Mouse (Mus musculus) left cerebral cortex, adult 8-10 months (tissue): Measurements from ENCODE around the gene Ptpn12. TPM values are rescaled to one million over a fixed set of nuclear protein-coding genes. Genes with fewer than 3 reads are reported as not detected.

Experiments
- DNase-seq, 2 experiments: peaks; one replicate each; pipeline ENCODE4 v3.0.0; 2022; ENCODE audit warnings: low spot score in 2 of 2
- total RNA-seq, 4 experiments: library from RNA; stranded (reverse); gene quantifications; 2 replicates each; pipeline ENCODE4 v1.2.4; 2022

The Ptpn12 gene
- 10 to 100 TPM; 33.5 to 42.5 (median 37.1) TPM for total RNA-seq

GRCm38 (mm10) chr5:21055820-21056531, at the start of gene Ptpn12:
Ptpn12 (minus strand) TSS chr5:21055911.
- peak; percentile 86 to 95 for DNase-seq

- no peak for DNase-seq
Observed at GRCm38 (mm10) chr5:21091179-21091578, 35.5 kb upstream of the Ptpn12 start.

GRCm38 (mm10) chr5:21057217-21057616, 1.5 kb upstream of the Ptpn12 start:
- DNase-seq, result no peak

DNA sequence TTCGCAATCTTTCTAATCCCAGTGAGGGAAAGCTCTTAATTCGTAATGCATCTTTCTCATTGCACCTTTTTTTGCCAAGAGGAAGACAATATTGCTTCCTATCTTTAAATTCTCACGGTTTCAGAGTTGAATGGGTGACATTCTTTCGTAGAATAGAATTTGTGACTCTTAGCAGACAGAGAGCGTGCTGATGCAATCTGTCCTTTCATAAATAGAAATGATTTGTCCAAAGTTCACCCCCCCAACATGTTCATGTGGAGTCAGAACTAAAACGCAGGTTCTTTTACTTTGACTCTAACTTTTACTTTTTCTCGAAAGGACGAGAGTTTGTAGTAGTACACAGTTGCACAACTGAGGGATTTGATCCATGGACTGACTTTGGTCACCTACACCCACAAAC, 884 bp upstream of the Ptpn12 start:
- no peak for DNase-seq

DNA sequence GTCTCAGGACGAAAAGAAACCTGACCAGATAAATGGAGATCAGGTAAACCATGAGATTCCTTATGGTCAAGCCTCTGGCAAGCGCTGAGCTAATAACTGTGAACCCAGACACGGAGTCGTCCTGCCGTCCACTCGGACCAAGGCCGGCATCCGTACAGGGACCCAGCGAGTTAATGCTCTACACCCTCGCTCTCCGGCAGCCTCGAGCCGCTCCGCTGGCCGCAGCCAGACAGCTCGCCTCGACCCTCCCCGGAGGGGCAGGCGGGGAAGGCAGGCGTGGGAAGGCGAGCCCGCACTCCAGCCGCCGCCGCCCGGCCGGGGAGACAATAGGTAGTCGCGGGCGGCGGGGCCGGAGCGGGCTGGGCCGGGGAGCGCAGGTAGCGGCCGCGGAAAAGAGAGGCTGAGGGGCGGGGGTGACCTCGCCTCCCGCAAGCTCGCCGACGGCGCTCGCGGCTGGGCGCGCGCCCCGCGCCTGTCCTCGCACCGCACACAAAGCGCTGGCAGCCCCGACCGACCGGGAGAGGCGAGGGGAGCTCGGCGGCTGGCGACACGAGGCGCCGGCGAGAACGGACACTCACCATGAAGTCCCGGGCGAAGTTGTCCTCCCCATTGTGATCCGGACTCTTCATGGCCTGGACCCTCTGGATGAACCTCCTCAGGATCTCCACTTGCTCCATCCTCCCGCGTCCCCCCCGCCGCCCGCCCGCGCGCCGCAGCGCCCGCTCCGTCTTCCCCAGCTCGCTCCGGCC, 466 bp downstream of the Ptpn12 start:
- DNase-seq, result peak; percentile 14 to 57

DNA sequence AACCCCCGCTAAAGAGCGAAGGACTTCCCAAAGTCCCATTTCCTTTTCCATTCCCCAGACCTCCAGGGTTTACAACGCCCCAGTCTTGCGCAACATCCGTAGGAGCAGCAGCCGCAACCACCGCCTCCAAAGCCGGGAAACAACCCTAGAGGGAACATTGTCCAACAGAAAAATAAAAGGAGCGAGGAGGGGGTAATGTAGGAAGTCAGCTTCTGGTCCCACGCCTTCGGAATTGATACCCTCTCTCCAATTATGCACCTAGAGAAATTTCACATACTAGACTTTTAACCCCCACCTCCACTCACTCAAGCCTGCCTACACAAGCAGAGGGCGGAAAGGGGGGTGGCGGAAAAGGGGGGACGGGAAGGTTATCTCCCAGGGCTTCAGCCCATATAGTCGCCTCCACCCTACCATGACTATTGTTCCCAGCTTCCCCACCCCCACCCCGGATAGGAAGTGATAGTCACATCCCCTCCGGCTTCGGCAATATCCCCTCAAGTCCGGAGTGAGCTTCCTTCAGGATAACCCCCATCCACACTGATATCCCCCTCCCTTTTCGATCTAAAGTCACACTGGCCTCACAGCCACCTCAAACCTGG, 1.1 kb downstream of the Ptpn12 start:
- peak; percentile 28 to 41 for DNase-seq

- no peak for DNase-seq
Observed at GRCm38 (mm10) chr5:21053571-21054307, 2.0 kb downstream of the Ptpn12 start.

GRCm38 (mm10) chr5:21052521-21052920, 3.2 kb downstream of the Ptpn12 start:
- no peak for DNase-seq

GRCm38 (mm10) chr5:21050770-21051122, 5.0 kb downstream of the Ptpn12 start:
- DNase-seq, result no peak

DNA sequence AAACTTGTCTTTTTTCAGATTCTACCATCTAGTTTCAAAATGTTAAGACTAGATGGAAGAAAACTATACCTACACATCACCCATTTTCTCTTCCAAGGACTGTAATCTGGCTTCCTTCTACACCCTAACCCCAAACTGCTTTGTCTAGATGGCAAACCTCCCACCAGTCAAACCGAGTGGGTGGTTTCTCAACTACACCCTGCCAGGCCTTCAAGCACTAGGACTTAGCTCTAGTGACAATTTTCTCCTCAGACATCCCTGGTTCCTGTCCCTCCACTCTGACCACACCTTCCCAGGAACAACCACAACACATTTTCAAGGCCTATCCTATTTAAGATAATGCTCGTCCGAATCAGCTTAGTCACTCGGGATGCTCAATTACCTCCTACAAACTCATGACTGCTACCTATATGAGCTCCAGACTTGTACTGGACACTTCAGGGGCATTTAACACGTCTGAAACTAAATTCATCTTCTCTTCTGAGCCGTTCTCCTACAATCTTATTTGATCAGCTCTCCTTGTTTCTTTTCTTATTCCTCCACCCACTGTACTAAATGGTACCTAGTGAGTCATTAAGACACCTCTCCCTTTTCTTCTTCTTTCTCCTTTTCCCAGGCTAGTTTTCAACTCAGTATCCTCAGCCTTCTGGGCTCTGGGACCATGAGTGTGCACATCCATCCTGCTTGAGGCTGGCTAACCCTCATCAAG, 5.5 kb downstream of the Ptpn12 start:
- no peak for DNase-seq

GRCm38 (mm10) chr5:21049006-21049405, 6.7 kb downstream of the Ptpn12 start:
- DNase-seq, result no peak

GRCm38 (mm10) chr5:21047114-21047513, 8.6 kb downstream of the Ptpn12 start:
- DNase-seq, result no peak

- DNase-seq, result no peak
Observed at GRCm38 (mm10) chr5:21046150-21047048, 9.3 kb downstream of the Ptpn12 start.

DNA sequence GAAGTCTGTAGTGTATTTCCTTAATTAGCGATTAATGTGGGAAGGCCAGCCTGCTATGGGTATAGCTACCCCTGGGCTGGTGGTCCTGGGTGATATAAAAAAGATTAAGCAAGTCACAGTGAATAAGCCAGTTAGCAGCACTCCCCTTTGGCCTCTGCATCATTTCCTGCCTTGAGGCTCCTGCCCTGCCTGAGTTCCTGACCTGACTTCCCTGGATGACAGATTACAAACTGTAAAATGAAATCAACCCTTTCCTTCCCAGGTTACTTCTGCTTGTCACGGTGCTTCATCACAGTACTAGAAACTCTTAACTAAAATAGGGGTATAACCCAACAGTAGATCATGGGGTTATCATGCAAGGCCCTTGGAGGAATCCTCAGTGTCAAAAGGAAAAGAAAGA, 10.2 kb downstream of the Ptpn12 start:
- DNase-seq, result no peak

- DNase-seq, result no peak
Observed at GRCm38 (mm10) chr5:21038100-21038499, 17.6 kb downstream of the Ptpn12 start.

GRCm38 (mm10) chr5:21035689-21036480, 19.8 kb downstream of the Ptpn12 start:
- no peak for DNase-seq

DNA sequence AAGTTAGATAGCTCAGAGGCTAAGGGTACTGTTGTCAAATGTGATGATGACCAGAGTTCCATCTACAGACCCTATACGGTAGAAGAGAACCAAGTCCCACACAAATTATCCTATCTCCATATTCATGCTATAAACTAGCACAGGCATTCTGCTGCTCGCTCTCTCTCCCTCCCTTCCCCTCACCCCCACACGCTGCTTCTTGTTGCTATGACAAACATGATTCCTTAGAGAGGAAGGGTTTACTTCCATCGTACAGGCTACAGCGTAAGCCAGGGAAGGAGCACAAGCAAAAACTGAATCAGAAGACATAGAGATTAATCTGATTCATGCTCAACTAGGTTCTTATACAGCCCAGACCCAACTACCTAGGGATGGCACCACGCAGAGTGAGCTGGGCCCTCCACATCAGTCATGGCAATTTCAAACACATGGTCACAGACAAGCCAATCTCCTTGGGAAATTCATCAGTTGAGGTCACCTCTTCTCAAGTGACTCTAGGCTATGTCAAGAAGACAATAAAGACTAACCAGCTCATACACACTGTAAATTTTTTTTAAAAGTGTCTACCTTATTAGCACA, 21.2 kb downstream of the Ptpn12 start:
- no peak for DNase-seq

DNA sequence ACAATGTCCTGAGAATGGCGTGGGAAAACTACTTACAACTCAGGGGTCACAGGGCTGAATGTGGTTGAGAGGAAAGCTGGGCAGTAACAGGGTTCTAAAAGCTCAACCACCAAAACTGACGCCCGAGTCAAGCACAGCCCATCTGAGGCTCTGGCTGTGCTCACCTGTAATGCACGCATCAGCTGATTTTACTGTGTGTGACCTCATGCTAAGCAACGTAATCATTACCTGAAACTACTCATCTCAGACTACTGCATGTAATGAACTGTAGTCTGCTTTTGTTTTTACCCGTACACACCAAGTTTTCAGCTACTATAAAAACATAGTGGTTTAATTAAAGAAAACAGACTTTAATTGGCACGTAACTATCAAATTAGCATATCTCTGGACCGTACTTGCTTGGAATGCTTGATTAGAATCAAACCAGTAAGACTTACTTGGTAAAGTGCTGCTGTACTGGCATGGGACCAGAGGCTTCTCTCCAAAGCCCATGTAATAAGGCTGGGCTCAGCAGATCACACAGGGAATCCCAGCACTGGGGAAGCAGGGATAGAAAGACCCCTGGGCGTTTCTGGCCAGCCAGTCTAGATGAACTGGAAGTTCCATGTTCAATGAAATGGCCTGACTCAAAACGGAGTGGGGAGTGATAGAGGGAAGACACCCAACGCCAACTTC, 22.2 kb downstream of the Ptpn12 start:
- DNase-seq, result no peak
